In genomic region chr7:30552102-30553020, GRCm38 (mm10) we compare ENCODE assay signal across 7 mouse cellular contexts. TPM values are rescaled to one million over a fixed set of nuclear protein-coding genes. Genes with fewer than 3 reads are reported as not detected.
A peak's percentile ranks its signal among the peaks of the same experiment; 100 is the strongest.
DNase-seq lines count a peak whose midpoint lies in the region; ATAC-seq lines count a peak whose summit lies in the region.

Hspb6 (plus strand) TSS chr7:30552178.
Proser3 (minus strand) TSS chr7:30552299.

- peaks cover 8% of the 10 kb centered on the region for H3K4me1 ChIP-seq in embryonic facial prominence, embryonic 11.5 days (ENCODE audit: control insufficient read depth, insufficient read depth, low read length)
- H3K4me1 ChIP-seq in limb, embryonic 10.5 days = peaks cover 23% of the 10 kb centered on the region
- peaks cover 21% of the 10 kb centered on the region for H3K4me1 ChIP-seq in midbrain, embryonic 13.5 days (replicated peaks)

- DNase-seq in adrenal gland, postnatal 14 days = peak; percentile 98
- peak; percentile 99 for DNase-seq in embryonic facial prominence, embryonic 11.5 days (ENCODE audit: low spot score)
- peak; percentile 98 for DNase-seq in kidney, adult 11 months
- peak; percentile 92 for DNase-seq in limb, embryonic 10.5 days (ENCODE audit: low spot score)
- peak; percentile 93 for DNase-seq in spleen, adult 12 weeks (ENCODE audit: low spot score)

- 1% methylated on average over 44 of the region's 44 CpGs for WGBS in embryonic facial prominence, embryonic 11.5 days
- 1% methylated on average over 44 of the region's 44 CpGs for WGBS in limb, embryonic 10.5 days
- whole genome bisulfite sequencing in midbrain, embryonic 13.5 days = under 1% methylated on average over 44 of the region's 44 CpGs

- H3K36me3 ChIP-seq in embryonic facial prominence, embryonic 11.5 days (replicated peaks; ENCODE audit: control insufficient read depth, insufficient read depth, low read depth, low read length) = peaks cover 10% of the 10 kb centered on the region
- peaks cover 60% of the 10 kb centered on the region for H3K36me3 ChIP-seq in limb, embryonic 10.5 days
- peaks cover 50% of the 10 kb centered on the region for H3K36me3 ChIP-seq in midbrain, embryonic 13.5 days

- H3K9me3 ChIP-seq in embryonic facial prominence, embryonic 11.5 days (replicated peaks; ENCODE audit: control insufficient read depth, low read length) = no peaks in the 10 kb centered on the region
- H3K9me3 ChIP-seq in limb, embryonic 10.5 days (replicated peaks) = no peaks in the 10 kb centered on the region
- no peaks in the 10 kb centered on the region for H3K9me3 ChIP-seq in midbrain, embryonic 13.5 days

- no peaks in the 10 kb centered on the region for H3K27me3 ChIP-seq in embryonic facial prominence, embryonic 11.5 days (ENCODE audit: control insufficient read depth, insufficient read depth, low read length)
- no peaks in the 10 kb centered on the region for H3K27me3 ChIP-seq in limb, embryonic 10.5 days (ENCODE audit: low read depth, poor library complexity, severe bottlenecking)
- H3K27me3 ChIP-seq in midbrain, embryonic 13.5 days = peaks cover 8% of the 10 kb centered on the region; the same call in 1 of the 2 replicates

- peak within 1 kb of the TSS; percentile 79 for H3K9ac ChIP-seq in embryonic facial prominence, embryonic 11.5 days (replicated peaks; ENCODE audit: low read length)
- H3K9ac ChIP-seq in midbrain, embryonic 13.5 days (replicated peaks) = peak within 1 kb of the TSS; percentile 70

- peak within 1 kb of the TSS; percentile 63 for H3K4me3 ChIP-seq in embryonic facial prominence, embryonic 11.5 days (ENCODE audit: low read depth, low read length)
- peak within 1 kb of the TSS; percentile 67 for H3K4me3 ChIP-seq in limb, embryonic 10.5 days
- H3K4me3 ChIP-seq in midbrain, embryonic 13.5 days (replicated peaks) = peak within 1 kb of the TSS; percentile 65

- H3K27ac ChIP-seq in embryonic facial prominence, embryonic 11.5 days (replicated peaks; ENCODE audit: low read depth, low read length) = peak within 1 kb of the TSS; percentile 92
- peak within 1 kb of the TSS; percentile 95 for H3K27ac ChIP-seq in limb, embryonic 10.5 days
- H3K27ac ChIP-seq in midbrain, embryonic 13.5 days = peak within 1 kb of the TSS; percentile 95

- peak within 1 kb of the TSS; percentile 75 for H3K4me2 ChIP-seq in embryonic facial prominence, embryonic 11.5 days (ENCODE audit: low read depth, low read length)
- H3K4me2 ChIP-seq in midbrain, embryonic 13.5 days (replicated peaks) = peak within 1 kb of the TSS; percentile 85

- ATAC-seq in embryonic facial prominence, embryonic 11.5 days (replicated peaks; ENCODE audit: insufficient number of reproducible peaks, low FRiP score, low TSS enrichment, low read depth) = peak; percentile 91
- ATAC-seq in granulocyte monocyte progenitor cell, adult 5-6 weeks (replicated peaks; ENCODE audit: poor library complexity, severe bottlenecking) = peak; percentile 86
- peak; percentile 95 for ATAC-seq in midbrain, embryonic 13.5 days

RNA-seq across cellular contexts. Expression of gene Hspb6, which starts in this region (rescaled TPM):
- 24.2 and 29.4 TPM in 2 replicates for total RNA-seq in adrenal gland, postnatal 14 days (2021)
- polyA plus RNA-seq in embryonic facial prominence, embryonic 11.5 days (2014; fragmentation: Nextera tagmentation; extraction: Ambion mirVana) = 4.4 and 6.2 TPM in 2 replicates
- 3.8 and 14.9 TPM in 2 replicates for total RNA-seq in granulocyte monocyte progenitor cell, adult 5-6 weeks (2014; fragmentation: Nextera tagmentation)
- 3.6 and 3.9 TPM in 2 replicates for total RNA-seq in granulocyte monocyte progenitor cell, adult 5-6 weeks (2017)
- 4.7 and 7.0 TPM in 2 replicates for polyA plus RNA-seq in limb, embryonic 10.5 days (2016; fragmentation: Nextera tagmentation; extraction: Ambion mirVana)
- polyA plus RNA-seq in midbrain, embryonic 13.5 days (2015; fragmentation: Nextera tagmentation; extraction: Ambion mirVana) = 5.7 and 6.6 TPM in 2 replicates

RNA-seq across cellular contexts. Expression of gene Proser3, which starts in this region (rescaled TPM):
- total RNA-seq in adrenal gland, postnatal 14 days (2021) = 7.6 and 9.2 TPM in 2 replicates
- 13.0 and 13.7 TPM in 2 replicates for polyA plus RNA-seq in embryonic facial prominence, embryonic 11.5 days (2014; fragmentation: Nextera tagmentation; extraction: Ambion mirVana)
- total RNA-seq in granulocyte monocyte progenitor cell, adult 5-6 weeks (2014; fragmentation: Nextera tagmentation) = 7.3 and 15.8 TPM in 2 replicates
- total RNA-seq in granulocyte monocyte progenitor cell, adult 5-6 weeks (2017) = 2.8 and 9.2 TPM in 2 replicates
- polyA plus RNA-seq in limb, embryonic 10.5 days (2016; fragmentation: Nextera tagmentation; extraction: Ambion mirVana) = 17.8 and 21.6 TPM in 2 replicates
- 8.7 and 12.3 TPM in 2 replicates for polyA plus RNA-seq in midbrain, embryonic 13.5 days (2015; fragmentation: Nextera tagmentation; extraction: Ambion mirVana)

Comparison
In these comparisons a context has a peak if more than half of its experiments do, and no peak if none do; other contexts are left out.
1. Peak in every context shown above with its lines: DNase-seq, ATAC-seq, H3K4me3 ChIP-seq and H3K27ac ChIP-seq.